Mouse (Mus musculus) liver, embryonic 14.5 days (tissue): ENCODE results near the gene Rmi1. TPM values are rescaled to one million over a fixed set of nuclear protein-coding genes. Genes with fewer than 3 reads are reported as not detected.

Experiments
- ATAC-seq: fragments of 200-750 bp; cut with Nextera tagmentation; 2 replicates; pipeline ENCODE4 v1.8.0; 2017; ENCODE audit warnings: moderate number of reproducible peaks, mild to moderate bottlenecking, moderate library complexity; ENCODE audit not compliant: insufficient read depth
- DNase-seq, 3 experiments: peaks; one replicate each; pipeline ENCODE4 v3.0.0-alpha.2; 2012 to 2013; ENCODE audit warnings: low read depth in 3 of 3, low spot score in 3 of 3
- H3K27ac ChIP-seq: fragments of 300-500 bp; sonication (generic); 2 replicates; pipeline ENCODE4 v1.5.1; 2014; ENCODE audit warnings: moderate library complexity, mild to moderate bottlenecking, control low read depth, inconsistent platforms
- H3K27me3 ChIP-seq: fragments of 300-500 bp; sonication (generic); 2 replicates; pipeline ENCODE4 v1.6.1; 2014; ENCODE audit warnings: mild to moderate bottlenecking, low read length, moderate library complexity; ENCODE audit not compliant: control insufficient read depth, insufficient read depth
- H3K36me3 ChIP-seq: fragments of 300-500 bp; sonication (generic); replicated peaks from 2 replicates; pipeline ENCODE4 v1.6.1; 2014; ENCODE audit warnings: low read depth; ENCODE audit not compliant: control insufficient read depth, insufficient read depth
- H3K4me1 ChIP-seq, 2 experiments: fragments of 200-500 bp in 1 of 2; fragments of 300-500 bp in 1 of 2; sonication (generic) in 1 of 2; replicated peaks; 2 replicates each; pipeline ENCODE4 v1.6.1; 2012 to 2014; ENCODE audit warnings: antibody characterized with exemption in 1 of 2, inconsistent platforms in 1 of 2, low read length in 1 of 2; ENCODE audit not compliant: control insufficient read depth in 2 of 2, insufficient read depth in 2 of 2
- H3K4me2 ChIP-seq: fragments of 300-500 bp; sonication (generic); 2 replicates; pipeline ENCODE4 v1.6.1; 2014; ENCODE audit warnings: low read depth, mild to moderate bottlenecking, control low read depth, moderate library complexity
- H3K4me3 ChIP-seq, 2 experiments: fragments of 200-500 bp in 1 of 2; fragments of 300-500 bp in 1 of 2; sonication (generic) in 1 of 2; 2 replicates each; pipeline ENCODE4 v1.5.1; 2012 to 2014; ENCODE audit warnings: low read depth in 2 of 2, low read length in 2 of 2, mild to moderate bottlenecking in 2 of 2, control low read depth in 1 of 2, inconsistent platforms in 1 of 2, moderate library complexity in 1 of 2; ENCODE audit not compliant: insufficient read depth in 1 of 2
- H3K9ac ChIP-seq: fragments of 300-500 bp; sonication (generic); replicated peaks from 2 replicates; pipeline ENCODE4 v1.6.1; 2014; ENCODE audit warnings: mild to moderate bottlenecking, control low read depth, moderate library complexity
- H3K9me3 ChIP-seq: fragments of 300-500 bp; sonication (generic); 2 replicates; pipeline ENCODE4 v1.6.1; 2016; ENCODE audit warnings: low read length, mixed read lengths; ENCODE audit not compliant: control insufficient read depth
- CTCF ChIP-seq: IDR thresholded peaks from 2 replicates; pipeline ENCODE4 v1.5.1; 2016; ENCODE audit warnings: antibody characterized with exemption, low read depth, control low read depth
- EP300 ChIP-seq: IDR thresholded peaks from 2 replicates; pipeline ENCODE4 v1.6.1; 2016; ENCODE audit warnings: antibody characterized with exemption, low read depth
- WGBS: fragments of 180-500 bp; shearing (Covaris S2); extraction: QIAGEN DNeasy Blood & Tissue Kit; methylation state at CpG from one replicate; pipeline ENCODE4 v1.1.7; 2014; ENCODE audit not compliant: insufficient replicate concordance; 5-methylcytosine and 5-hydroxymethylcytosine counted together
- polyA plus RNA-seq, 2 experiments: library from polyadenylated mRNA; depleted of rRNA in 1 of 2; stranded (reverse) in 1 of 2; unstranded in 1 of 2; fragments of >200 nt; fragmentation: Nextera tagmentation in 1 of 2; extraction: Ambion mirVana in 1 of 2; gene quantifications; 2 replicates each; pipeline versions ENCODE4 v1.2.1 to v1.2.3; 2012 to 2014

Gene Rmi1
- polyA plus RNA-seq, 2 experiments, result 8.0 to 11.0 TPM

- H3K36me3 ChIP-seq, result no peaks in the 10 kb centered on the region
- 48% methylated on average over 4 of the region's 4 CpGs for WGBS
- H3K4me1 ChIP-seq, result no peaks in the 10 kb centered on the region
- H3K27me3 ChIP-seq, result no peaks in the 10 kb centered on the region
- H3K9me3 ChIP-seq, result no peaks in the 10 kb centered on the region
- H3K4me2 ChIP-seq, result no peak overlapping the region
- DNase-seq (no peak), ATAC-seq (no peak)
- no peak overlapping the region for H3K4me3 ChIP-seq
- TF ChIP-seq EP300 (no peak), CTCF (no peak)
- H3K27ac ChIP-seq, result no peak overlapping the region
- no peak overlapping the region for H3K9ac ChIP-seq
These were observed 20.2 kb downstream of the Rmi1 start for GRCm38 (mm10) chr13:58422242-58422641.

GRCm38 (mm10) chr13:58423061-58423660 is 21.1 kb downstream of the Rmi1 start:
- Histone ChIP-seq H3K4me2 (no peak overlapping the region), H3K9ac (no peak overlapping the region), H3K27ac (no peak overlapping the region), H3K4me3 (no peak overlapping the region), H3K36me3 (no peaks in the 10 kb centered on the region), H3K4me1 (no peaks in the 10 kb centered on the region), H3K9me3 (no peaks in the 10 kb centered on the region), H3K27me3 (no peaks in the 10 kb centered on the region)
- ATAC-seq, result no peak
- TF ChIP-seq EP300 (no peak), CTCF (no peak)
- no peak for DNase-seq
- WGBS, result 52% methylated on average over 10 of the region's 10 CpGs

GRCm38 (mm10) chr13:58439716-58440115 is 37.7 kb downstream of the Rmi1 start:
- ATAC-seq (no peak), DNase-seq (no peak)
- TF ChIP-seq EP300 (no peak), CTCF (no peak)
- Histone ChIP-seq H3K27me3 (no peaks in the 10 kb centered on the region), H3K36me3 (no peaks in the 10 kb centered on the region), H3K4me3 (no peak overlapping the region), H3K9ac (no peak overlapping the region), H3K9me3 (no peaks in the 10 kb centered on the region), H3K27ac (no peak overlapping the region), H3K4me2 (no peak overlapping the region), H3K4me1 (no peaks in the 10 kb centered on the region)
- 52% methylated on average over 2 of the region's 2 CpGs for WGBS

- 51% methylated on average over 4 of the region's 4 CpGs for WGBS
- Histone ChIP-seq H3K4me2 (no peak overlapping the region), H3K4me3 (no peak overlapping the region), H3K36me3 (no peaks in the 10 kb centered on the region), H3K4me1 (no peaks in the 10 kb centered on the region), H3K27me3 (no peaks in the 10 kb centered on the region), H3K27ac (no peak overlapping the region), H3K9ac (no peak overlapping the region), H3K9me3 (no peaks in the 10 kb centered on the region)
- no peak for DNase-seq
- ATAC-seq, result no peak
- TF ChIP-seq EP300 (no peak), CTCF (no peak)
These were observed 41.3 kb downstream of the Rmi1 start for GRCm38 (mm10) chr13:58443326-58443725.

GRCm38 (mm10) chr13:58443787-58444186 is 41.7 kb downstream of the Rmi1 start:
- no peaks in the 10 kb centered on the region for H3K36me3 ChIP-seq
- H3K27ac ChIP-seq, result no peak overlapping the region
- no peaks in the 10 kb centered on the region for H3K27me3 ChIP-seq
- ATAC-seq, result no peak
- WGBS, result 20% methylated on average over 7 of the region's 7 CpGs
- H3K4me1 ChIP-seq, result no peaks in the 10 kb centered on the region
- H3K4me3 ChIP-seq, result no peak overlapping the region
- no peak for DNase-seq
- no peaks in the 10 kb centered on the region for H3K9me3 ChIP-seq
- H3K4me2 ChIP-seq, result no peak overlapping the region
- H3K9ac ChIP-seq, result no peak overlapping the region
- no peak for TF ChIP-seq EP300
